Mouse (Mus musculus) right cerebral cortex, postnatal 14 days (tissue): Measurements from ENCODE around the gene Eva1c.

Source experiments
- DNase-seq: peaks from one replicate; pipeline ENCODE4 v3.0.0; 2022

The Eva1c gene

DNA sequence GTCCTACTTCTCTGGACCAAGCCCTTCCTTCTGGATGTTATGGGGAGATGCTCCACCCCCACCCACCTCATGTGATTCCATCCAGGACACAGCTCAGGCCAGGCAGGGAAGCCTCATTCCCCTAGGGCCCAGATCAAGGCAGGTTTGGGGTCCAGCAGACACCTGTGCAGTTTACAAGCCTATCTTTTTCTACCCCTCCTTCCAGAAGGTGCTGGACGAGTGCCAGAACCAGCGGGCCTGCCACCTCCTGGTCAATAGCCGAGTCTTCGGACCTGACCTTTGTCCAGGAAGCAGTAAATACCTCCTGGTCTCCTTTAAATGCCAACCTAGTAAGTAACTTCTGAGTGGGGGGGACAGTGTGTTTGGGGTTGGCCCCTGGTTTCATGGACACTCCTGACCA lies 42.8 kb downstream of the Eva1c start:
- no peak for DNase-seq

DNA sequence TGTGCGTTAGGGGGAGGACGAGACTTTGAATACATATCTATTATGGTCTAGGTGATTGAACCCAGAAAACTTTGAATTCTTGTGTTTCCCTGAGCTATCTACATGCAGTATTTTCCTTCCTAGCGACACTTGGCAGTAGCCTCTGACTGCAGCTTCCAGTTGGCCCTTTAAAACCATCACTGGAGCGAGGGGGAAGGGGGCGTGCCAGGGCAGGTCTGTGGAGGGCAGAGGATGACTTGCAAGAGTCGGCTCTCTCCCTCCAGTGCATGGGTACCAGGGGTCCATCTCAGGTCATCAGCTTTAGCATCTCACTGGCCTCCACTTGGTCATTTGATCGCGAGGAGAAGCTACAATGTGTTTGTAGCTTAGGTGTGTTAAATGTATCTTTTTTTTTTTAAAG lies 46.4 kb downstream of the Eva1c start:
- no peak for DNase-seq

DNA sequence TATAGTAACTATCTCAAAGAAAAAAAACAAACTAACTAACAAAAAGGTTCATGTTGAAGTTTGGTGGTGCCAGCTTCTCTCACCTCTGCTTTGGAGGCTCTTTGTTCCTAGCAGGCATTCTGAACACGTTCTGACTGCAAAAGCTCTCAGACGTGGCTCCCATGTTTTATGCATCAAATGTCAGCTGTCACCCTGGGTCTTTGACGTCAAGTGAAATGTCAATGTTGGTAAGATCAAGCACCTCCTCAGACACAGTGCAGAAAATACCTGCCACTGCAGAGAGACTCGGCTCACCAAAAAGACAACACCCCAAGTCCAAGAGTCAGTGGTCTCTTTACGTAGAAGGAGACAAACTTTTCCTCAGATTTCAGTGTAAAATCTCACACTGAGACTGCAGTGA lies 48.0 kb downstream of the Eva1c start:
- DNase-seq: no peak

DNA sequence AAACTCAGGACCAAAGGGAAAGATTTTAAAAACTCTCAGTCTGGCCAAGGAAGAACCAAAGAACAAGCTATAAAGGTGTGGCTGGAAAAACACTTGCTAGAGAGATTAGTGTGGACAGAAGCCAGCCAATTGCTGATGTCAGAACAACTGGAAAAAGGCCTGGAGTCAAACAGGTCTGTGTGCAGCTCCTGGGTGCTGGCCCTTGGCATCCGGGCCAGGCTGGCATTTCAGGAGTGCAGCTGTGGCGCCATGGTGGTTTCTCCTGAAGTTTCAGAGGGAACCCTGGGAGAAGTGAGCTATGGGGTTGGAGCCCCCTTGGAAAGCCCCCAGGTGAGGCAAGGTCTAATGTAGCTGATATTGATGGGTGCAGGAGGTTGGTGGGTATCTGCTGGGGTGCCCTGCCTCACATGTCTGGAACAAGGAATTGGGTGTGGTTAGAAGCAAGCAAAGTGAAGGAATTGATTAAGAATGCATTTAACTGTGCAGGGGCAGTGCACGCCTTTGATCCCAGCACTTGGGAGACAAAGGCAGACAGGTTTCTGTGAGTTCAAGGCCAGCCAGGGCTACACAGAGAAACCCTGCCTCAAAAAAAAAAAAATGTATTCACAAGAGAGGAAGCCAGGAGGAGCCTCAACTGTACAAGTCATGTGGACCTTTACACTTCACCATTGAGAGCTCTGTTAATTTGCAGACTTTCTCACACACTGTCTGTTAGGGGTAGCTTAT lies 51.8 kb downstream of the Eva1c start:
- DNase-seq: no peak

DNA sequence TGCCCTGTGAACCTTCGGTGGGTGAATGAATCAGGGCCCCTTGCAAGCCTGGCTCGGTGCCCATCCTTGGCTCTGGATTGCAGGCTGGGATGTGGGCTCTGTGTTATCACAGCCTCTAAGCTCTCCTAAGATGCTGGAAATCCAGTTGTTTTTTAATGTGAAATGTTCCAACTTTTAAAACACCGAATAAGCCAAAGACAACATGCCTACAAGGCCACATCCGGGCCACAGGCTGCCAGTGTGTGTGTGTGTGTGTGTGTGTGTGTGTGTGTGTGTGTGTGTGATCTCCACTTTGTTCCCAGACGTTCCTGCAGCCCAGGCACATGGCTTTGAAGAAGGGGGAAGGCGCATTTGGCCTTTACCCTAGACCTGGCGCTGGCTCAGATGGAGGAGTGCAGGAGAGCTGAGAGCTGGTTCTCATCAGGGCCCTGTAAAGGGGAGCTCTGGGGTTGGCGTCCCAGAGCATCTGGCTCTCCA lies 56.0 kb downstream of the Eva1c start:
- no peak for DNase-seq

DNA sequence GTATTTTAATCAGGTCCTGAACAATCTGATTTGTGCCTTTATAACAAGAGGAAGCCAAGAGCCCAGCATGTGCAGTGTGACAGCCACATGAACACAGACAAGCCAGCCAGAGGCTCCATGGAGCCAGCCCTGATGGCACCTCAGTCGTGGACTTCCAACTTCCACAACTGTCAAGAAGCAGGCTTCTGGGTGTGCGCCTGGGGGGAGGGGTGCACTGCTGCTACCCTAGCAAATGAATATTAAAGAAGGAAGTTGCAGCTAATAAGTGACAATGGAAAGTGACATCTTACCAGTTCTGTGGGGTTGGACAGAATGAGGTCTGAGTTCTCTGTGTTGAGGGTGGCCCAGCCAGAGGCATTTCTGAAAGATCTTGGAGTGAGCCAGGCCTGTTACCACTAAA lies 58.8 kb downstream of the Eva1c start:
- DNase-seq: no peak

DNA sequence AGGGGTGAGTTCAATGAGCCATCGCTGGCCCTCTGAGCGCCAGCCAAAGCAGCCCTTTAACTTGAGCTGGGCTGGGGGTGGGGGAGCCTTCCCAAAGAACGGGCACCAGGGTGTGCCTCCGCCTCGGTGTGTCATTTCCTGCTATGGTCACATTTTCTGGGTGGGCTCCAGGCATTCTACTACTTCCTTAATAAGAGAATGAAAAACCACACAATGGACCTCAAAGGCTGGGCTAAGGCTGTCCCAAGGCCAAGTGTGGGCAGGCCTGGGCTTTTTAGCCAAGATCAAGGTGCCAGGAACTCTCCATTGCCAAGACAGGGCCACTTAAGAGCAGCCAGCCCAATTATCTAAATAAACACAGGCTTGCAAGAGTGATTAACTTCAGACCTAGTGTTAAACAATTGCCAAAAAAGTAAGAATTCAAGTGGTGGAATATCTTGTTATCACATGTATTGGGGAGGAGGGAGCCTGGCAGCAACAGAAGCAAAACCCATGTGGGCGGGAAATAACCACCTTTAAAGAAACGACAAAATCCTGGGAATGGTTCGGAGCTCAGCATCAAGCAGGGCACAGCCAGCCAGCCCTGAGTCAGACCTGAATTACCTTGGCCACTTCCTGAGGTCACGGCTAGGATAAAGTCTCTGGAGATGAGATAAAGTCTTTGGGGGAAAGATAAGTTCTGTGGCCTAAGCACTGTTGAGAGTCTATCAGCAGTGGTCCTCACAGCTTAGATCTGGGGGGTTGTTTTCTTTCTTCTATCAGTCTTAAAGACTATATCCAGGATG lies 59.5 kb downstream of the Eva1c start:
- no peak for DNase-seq

DNA sequence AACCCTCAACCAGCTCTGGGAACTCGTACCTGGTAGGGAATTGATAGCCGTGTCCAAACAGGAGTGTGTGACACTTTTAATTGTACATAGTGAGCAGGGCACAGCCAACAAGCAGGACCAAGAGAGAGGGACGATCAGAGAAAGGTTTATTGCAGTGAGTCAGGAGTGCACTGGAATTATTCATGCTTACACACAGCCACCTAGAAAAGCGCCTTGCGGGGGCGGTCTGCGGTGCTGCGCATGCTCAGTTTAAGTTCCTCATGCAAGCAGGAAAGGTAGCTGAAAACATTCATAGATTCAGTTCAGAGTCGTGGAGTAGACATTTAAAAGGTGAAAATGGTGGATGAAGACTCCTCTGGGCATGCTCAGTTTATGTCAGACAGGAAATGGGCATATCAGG lies 64.2 kb downstream of the Eva1c start:
- DNase-seq: no peak

DNA sequence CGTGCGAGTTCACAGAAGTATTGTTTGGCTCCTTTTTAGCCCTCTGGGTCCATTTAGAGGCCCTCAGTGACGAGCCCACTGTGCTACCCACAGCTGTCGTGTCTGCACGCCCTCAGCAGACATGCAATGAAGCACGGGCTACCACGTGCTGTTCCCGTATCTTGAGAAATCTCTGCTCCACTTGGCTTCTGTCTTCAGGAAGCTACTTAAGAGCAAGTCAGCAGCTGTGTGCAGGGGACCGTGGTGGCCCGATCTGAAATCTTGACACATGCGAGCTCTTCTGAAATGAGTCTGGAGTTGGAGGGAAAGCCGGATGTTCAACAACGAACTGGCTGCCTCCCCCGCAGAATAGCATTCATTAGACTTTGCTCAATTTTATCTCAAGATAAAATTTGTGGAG lies 65.1 kb downstream of the Eva1c start:
- DNase-seq: no peak

DNA sequence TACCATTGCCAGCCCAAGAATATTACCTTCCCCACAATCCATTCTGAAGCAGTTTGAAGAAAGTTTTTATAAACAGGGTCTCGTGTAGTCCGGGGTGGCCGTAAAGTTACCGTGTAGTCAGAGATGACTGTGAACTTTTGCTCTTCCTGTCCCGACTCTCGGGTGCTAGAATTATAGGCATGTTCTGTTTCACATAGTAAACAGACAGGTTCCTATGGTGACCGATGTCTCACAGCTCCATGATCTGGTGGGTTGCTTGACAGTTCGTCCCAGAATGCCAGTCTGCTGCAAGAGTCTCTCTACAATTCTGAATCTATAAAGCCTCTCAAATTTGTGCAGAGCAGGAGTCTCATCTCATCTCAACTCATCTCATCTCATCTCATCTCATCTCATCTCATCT lies 65.6 kb downstream of the Eva1c start:
- DNase-seq: no peak

DNA sequence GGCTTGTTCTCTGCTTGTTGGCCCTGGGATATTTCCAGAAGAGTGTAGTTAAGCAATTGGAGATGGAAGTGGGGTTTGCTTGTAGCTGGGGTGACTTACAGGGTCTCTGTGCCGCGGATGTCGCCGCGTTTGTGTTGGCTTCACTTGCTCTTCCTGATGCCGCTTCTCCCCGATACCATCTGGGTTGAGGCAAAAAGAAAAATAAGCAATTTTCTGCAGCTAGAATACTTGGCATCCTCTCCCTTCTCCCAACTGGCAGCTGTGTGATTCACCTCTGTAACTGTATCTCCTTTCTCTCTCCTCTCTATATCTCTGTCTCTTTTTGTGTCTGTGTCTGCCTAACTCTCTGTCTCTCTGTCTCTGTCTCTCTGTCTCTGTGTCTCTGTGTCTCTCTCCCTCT lies 66.5 kb downstream of the Eva1c start:
- no peak for DNase-seq

DNA sequence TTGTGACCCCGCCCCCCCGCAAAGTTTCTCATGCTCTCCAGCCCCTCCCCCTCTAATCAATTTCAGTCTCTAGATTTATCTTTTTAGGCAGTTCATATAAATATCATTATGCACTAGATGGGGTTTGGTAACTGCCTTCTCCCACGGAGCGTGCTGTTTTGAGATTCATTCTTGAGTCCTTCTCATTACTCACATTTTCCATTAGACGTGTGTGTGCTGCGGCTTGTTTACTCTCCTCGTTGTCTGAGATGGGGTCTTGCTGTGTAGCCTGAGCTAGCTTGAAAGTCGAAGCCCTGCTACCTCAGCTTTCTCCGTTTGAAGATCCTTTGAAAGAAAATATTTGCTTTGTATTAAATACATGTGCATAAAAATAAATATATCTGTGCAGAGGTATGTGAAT lies 67.3 kb downstream of the Eva1c start:
- DNase-seq: no peak

DNA sequence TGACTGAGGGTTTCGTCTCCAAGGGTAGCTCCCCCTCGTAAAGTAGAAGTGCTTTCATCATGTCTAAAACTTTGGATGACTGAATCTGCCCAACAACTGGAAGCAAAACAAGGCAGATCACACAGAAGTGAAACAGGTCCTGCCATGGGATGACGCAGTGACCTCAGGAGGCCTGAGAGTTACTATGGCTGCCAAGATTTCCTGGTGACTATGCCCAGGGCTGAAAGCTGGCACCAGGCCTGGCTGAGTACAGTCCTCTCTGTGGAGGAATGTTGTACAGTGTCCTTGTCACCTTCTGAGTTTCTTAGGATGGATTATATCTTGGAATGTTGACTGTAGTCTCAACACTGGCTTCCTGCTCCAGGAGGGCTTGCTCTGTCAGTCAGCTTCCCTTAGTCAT lies 71.1 kb downstream of the Eva1c start:
- DNase-seq: no peak

DNA sequence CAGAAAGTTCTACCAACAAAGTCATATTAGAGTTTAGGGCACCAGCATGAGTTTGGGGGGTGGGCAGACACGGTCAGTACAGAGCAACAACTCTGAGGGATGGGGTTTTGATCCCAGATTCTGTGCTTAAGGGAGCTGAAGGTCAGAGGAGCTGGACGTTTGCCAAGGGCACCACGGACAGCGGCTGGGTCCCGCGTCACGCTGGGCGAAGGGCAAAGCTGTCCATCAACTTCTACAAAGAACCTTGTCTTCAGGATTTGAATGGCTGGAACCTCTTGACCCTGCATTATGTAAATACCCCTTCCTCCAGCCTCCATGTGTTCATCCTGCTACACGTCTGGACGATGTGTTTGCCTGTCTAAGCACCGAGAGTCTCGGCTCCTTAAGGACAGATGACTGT lies 73.0 kb downstream of the Eva1c start:
- no peak for DNase-seq

DNA sequence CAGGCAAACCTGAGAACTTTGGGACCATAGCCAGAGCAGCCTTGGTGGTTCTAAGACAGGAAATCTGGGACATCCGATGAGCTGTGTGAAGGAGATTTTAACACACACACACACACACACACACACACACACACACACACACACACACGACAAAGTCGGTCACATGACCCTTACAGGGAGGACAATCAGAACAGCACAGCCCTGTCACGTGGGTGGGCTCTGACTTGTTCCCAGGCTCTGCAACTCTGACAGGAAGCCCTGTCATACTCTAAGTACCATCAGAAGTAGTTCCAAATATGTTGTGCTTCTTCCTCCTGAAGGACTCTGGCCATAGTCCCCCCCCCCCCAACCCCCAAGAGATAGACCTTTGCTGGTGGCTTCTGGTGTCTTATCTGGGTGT lies 74.8 kb downstream of the Eva1c start:
- no peak for DNase-seq

DNA sequence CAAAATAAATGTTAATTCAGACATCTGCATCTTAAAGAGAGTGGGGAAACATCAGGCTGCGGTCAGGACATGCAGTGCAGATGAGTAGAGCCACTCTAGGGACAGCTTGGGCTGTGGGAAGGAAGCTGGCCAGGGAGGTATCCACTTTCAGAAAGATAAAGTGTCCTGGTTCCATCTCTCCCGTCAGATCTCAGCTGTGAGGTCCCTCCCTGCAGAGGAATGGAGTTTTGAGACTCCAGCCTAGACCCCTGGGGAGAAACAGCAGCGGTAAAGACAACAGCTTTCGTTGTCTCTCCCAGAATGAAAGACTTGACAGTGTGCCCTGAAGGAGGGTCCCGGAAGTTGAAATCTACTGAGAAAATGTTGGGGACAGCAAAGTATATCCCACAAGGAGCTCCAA lies 76.8 kb downstream of the Eva1c start:
- DNase-seq: no peak

DNA sequence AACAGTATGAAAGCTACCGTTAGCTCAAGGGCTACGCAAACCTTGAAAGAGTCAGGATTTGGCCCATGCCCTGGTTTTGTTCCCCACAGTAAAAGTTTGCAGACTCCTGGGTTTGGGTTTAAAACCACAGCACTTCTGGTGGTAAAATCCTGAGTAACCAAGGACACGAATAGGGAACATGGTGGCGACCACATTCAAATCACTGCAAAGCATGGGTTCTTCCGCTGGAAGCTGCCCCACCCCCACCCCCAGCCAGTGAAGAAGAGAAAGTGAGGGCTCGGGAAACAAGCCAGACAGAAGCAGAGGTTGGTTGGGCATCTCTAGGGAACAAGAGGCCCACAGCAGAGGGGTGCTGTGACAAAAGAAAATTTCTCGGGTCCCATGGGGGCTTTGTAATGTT lies 80.7 kb downstream of the Eva1c start:
- no peak for DNase-seq

DNA sequence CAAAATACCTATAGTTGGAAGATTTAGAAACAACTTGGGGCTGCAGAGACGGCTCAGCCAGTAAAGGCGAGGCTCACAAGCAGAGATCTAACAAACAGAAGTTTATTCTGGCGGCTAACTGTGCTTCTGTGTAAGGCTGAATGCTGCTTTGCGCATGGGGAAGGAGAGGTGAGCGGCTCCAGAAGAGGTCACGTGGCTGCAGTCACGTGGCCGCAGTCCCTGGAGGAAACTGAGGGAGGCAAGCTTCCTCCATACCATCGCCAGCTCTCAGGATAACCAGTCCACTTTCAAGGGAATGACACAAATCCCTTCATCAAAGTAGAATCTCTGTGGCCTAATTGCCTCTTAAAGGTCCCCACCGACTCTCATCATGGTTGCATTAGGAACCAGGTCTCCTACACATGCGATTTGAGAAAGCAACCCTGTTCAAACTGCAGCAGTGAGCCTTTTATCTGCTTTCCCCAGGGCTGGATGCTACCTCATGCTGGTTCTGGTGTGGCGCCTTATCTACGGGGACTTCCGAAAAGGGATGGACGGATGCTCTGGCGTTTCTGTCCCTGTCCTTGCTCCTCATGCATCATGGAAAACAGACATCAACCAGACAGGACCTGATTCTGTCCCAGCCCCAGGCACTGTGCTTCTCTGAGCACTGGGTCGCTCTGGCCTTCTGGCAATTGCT lies 84.5 kb downstream of the Eva1c start:
- no peak for DNase-seq

DNA sequence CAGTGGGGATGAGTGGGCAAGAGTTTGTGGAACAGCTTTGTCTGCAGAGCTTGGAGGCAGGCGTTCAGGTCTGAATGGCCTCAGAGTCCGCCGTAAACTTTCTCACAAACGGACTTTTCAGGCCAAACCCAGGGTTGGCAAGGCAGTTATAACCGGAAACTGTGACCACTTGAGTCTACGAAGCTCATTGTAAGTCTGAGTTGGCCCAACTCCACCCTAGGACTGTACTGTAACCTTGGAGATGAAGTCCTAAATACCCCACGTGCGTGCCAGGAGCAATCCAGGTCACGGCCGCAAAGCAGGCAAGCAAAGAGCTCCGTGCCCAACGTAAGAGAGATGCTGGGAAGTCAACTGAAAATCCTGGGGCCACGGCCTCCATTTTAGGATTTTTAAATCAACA lies 85.2 kb downstream of the Eva1c start:
- no peak for DNase-seq

DNA sequence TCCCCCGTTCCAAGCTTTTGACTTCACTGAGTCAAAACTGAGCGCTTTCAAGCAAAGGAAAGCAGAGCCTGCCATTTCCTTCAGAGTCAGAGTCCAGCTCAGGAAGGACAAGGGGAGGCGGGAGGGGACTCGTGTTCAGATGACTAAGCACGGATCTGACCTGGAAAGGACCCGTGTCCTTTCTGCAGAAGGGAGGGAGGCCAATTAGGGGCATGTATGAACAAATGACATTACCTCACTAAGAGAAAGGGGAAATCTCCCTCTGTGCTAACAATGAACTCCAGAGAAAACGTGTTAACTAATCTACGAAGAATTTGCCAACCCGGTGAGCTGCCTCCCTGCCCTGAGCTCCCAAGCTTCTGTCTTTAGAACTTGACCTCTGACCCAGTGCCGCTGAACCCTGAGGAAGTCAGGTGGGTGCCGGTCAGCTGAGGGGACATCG lies 89.5 kb downstream of the Eva1c start:
- DNase-seq: no peak

DNA sequence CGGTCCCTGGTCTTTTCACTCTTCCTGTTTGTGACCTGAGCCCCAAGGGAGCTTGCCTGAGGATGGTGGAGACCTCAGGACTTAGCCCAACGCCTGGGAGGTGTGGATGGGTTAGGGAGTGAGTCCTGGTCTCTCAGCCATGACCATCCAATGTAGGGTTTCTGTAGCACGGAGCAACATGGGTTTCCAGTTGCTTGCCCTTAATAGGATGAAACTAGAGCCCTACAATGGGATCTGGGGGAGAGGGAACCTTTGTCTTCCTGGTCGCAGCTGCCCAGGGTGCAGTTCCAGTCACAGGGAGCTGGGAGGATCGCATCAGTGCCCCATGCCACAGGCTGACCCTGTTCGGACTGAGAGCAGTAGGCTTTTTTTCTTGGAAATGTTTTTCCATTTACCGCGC lies 90.6 kb downstream of the Eva1c start:
- no peak for DNase-seq

DNA sequence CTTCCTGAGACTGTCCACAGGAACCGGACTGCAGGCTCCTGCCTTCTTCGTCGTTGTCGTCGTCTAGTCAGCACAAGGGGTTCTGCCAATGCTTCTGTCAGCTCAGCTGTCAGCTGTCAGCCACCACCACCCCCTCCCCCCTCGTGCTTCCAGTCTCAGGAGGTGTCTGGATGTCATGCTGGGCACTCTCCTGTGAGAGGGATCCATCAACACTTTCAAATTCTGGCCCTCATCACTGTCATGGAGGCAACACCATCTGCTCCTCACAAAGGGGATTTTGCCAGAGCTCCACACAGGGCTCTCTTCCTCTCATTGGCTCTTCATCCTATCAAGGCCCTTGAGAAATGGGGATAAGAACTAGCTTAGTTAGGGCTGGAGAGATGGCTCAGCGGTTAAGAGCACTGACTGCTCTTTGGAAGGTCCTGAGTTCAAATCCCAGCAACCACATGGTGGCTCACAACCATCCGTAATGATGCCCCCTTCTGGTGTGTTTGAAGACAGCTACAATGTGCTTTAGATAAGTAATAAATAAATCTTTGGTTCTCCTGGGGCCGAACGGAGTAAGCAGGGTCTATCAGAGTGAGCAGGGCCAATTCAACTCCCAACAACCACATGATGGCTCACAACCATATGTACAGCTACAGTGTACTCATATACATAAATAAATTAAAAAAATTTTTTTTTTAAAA lies 95.1 kb downstream of the Eva1c start:
- DNase-seq: no peak

DNA sequence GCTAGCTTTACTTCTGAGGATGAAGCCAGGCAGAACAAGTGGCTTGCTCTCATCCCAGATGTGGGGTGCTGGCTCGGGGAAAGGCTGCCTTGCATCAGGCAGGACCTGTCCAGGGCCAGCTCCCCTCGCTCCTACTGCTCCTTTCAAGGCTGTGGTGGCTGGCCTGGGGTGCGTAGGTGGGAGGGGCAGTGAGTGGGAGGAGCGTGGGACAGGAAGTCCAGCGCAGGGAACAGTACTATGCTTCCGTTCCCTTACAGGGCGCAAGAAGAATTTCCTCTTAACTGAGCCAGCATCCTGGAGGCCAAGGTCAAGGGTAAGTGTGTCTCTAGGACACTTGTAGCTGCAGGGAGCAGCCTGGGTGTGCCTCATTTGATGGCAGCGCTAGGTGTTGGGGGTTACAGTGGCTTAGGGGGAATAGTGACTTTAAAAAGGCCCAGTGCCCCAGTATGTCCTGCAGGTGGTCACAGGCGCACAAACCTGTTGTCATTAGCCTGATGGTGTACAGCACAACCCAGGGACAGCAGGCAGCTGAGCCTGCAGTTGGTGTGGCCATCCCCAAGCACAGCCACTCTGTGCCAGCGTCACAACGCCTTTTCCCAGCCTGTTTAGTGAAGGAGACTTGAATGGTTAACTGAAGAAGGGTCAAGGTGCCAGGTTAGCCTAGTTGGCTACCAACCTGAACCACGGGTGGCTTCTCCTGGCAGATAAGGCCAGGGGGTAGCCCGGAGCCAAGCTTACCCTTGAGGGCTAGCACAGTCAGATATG lies 98.3 kb downstream of the Eva1c start:
- no peak for DNase-seq
